Mouse (Mus musculus) E14TG2a.4 (cell line): Measurements from ENCODE around the gene Exo5.

Experiments used
- CTCF ChIP-seq: conservative IDR thresholded peaks from 2 replicates; pipeline ENCODE4 v1.5.1; 2014; ENCODE audit warnings: low read length
- POU5F1 ChIP-seq: IDR thresholded peaks from 2 replicates; pipeline ENCODE4 v1.6.1; 2014; ENCODE audit warnings: low read length, borderline replicate concordance

- TF ChIP-seq CTCF (no peak), POU5F1 (no peak)
Measured at GRCm38 (mm10) chr4:120885208-120886120, 39.4 kb downstream of the Exo5 start.
